Mouse (Mus musculus) T-helper 1 cell (primary cell): ENCODE data around the gene Fgfr2.

Experiments
- in situ Hi-C: fragments of 300-600 bp; cut with MboI, MseI; formaldehyde crosslinking; loops from one replicate; pipeline ENCODE4 v1.15.1; 2025; ENCODE audit warnings: high pct_unique_total_duplicates

The Fgfr2 gene

GRCm38 (mm10) chr7:132247567-132247966, 875.6 kb downstream of the Fgfr2 start:
- in situ Hi-C loops = no loop called here

GRCm38 (mm10) chr7:132247091-132247490, 876.1 kb downstream of the Fgfr2 start:
- in situ Hi-C loops = no loop called here

- in situ Hi-C loops = no loop called here
Observed at GRCm38 (mm10) chr7:132245730-132246129, 877.4 kb downstream of the Fgfr2 start.

GRCm38 (mm10) chr7:132244637-132245036, 878.5 kb downstream of the Fgfr2 start:
- in situ Hi-C loops = no loop called here

- in situ Hi-C loops = no loop called here
Observed at GRCm38 (mm10) chr7:132243225-132243624, 879.9 kb downstream of the Fgfr2 start.

- in situ Hi-C loops = no loop called here
Observed at GRCm38 (mm10) chr7:132242617-132243141, 880.5 kb downstream of the Fgfr2 start.

- in situ Hi-C loops = loop anchor here (10.0 kb wide), 1 partner anchor 396 kb away; no protein-coding TSS in a partner anchor
Observed at GRCm38 (mm10) chr7:132238921-132239320, 884.2 kb downstream of the Fgfr2 start.

GRCm38 (mm10) chr7:132237191-132237590, 886.0 kb downstream of the Fgfr2 start:
- in situ Hi-C loops = loop anchor here (10.0 kb wide), 1 partner anchor 398 kb away; no protein-coding TSS in a partner anchor

GRCm38 (mm10) chr7:132236789-132237188, 886.4 kb downstream of the Fgfr2 start:
- in situ Hi-C loops = loop anchor here (10.0 kb wide), 1 partner anchor 398 kb away; no protein-coding TSS in a partner anchor

- in situ Hi-C loops = loop anchor here (10.0 kb wide), 1 partner anchor 401 kb away; no protein-coding TSS in a partner anchor
Observed at GRCm38 (mm10) chr7:132234250-132234649, 888.9 kb downstream of the Fgfr2 start.

- in situ Hi-C loops = loop anchor here (10.0 kb wide), 1 partner anchor 401 kb away; no protein-coding TSS in a partner anchor
Observed at GRCm38 (mm10) chr7:132233732-132234131, 889.4 kb downstream of the Fgfr2 start.

- in situ Hi-C loops = loop anchor here (10.0 kb wide), 1 partner anchor 402 kb away; no protein-coding TSS in a partner anchor
Observed at GRCm38 (mm10) chr7:132232937-132233336, 890.2 kb downstream of the Fgfr2 start.

GRCm38 (mm10) chr7:132231476-132231875, 891.7 kb downstream of the Fgfr2 start:
- in situ Hi-C loops = loop anchor here (10.0 kb wide), 1 partner anchor 403 kb away; no protein-coding TSS in a partner anchor

GRCm38 (mm10) chr7:132230961-132231360, 892.2 kb downstream of the Fgfr2 start:
- in situ Hi-C loops = loop anchor here (10.0 kb wide), 1 partner anchor 404 kb away; no protein-coding TSS in a partner anchor

- in situ Hi-C loops = loop anchor here (5.0 kb wide), 2 partner anchors 245 to 320 kb away; no protein-coding TSS in a partner anchor
Observed at GRCm38 (mm10) chr7:132227075-132227640, 896.0 kb downstream of the Fgfr2 start.

- in situ Hi-C loops = loop anchor here (5.0 kb wide), 2 partner anchors 246 to 321 kb away; no protein-coding TSS in a partner anchor
Observed at GRCm38 (mm10) chr7:132226379-132227074, 896.6 kb downstream of the Fgfr2 start.

- in situ Hi-C loops = no loop called here
Observed at GRCm38 (mm10) chr7:132223452-132224141, 899.6 kb downstream of the Fgfr2 start.

- in situ Hi-C loops = no loop called here
Observed at GRCm38 (mm10) chr7:132214031-132214430, 909.1 kb downstream of the Fgfr2 start.

- in situ Hi-C loops = no loop called here
Observed at GRCm38 (mm10) chr7:132213460-132213859, 909.7 kb downstream of the Fgfr2 start.

- in situ Hi-C loops = no loop called here
Observed at GRCm38 (mm10) chr7:132211920-132212701, 911.0 kb downstream of the Fgfr2 start.

- in situ Hi-C loops = no loop called here
Observed at GRCm38 (mm10) chr7:132210616-132211015, 912.5 kb downstream of the Fgfr2 start.
